ENCODE assay signal across 10 mouse cellular contexts in the genomic region with DNA sequence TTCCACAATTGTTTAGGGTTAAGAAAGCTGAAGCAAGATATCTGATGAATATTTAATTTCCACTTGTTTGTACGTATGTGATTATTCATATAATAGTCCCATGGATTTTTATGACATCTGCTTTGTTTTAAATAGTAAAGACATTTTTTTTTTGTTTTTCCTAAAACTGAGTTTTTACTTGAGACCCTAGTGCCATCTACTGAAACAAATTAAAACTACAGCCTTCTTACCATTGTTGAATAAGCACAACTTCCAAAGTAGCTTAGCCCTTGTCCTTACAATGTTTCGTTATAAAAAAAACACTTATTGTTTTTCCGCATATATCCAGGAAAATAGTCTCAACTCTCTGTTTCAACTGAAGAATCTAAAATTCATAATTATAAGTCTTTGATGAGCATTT.
DNase-seq lines count a peak whose midpoint lies in the region; ATAC-seq lines count a peak whose summit lies in the region.
"Had no signal": no experiment of that assay in that cellular context is flagged by ENCODE, and none has a peak within 500 bp of the region (broad histone marks: within the 10 kb centered on the region; RNA-seq: fewer than 3 reads in every experiment).

No protein-coding gene starts in this region.

- ATAC-seq in hindbrain, embryonic 13.5 days (ENCODE audit: low FRiP score) = no peak
- no peak for ATAC-seq in neural tube, embryonic 11.5 days (ENCODE audit: insufficient read depth, low FRiP score, low TSS enrichment)

- H3K36me3 ChIP-seq in hindbrain, embryonic 10.5 days = no peaks in the 10 kb centered on the region
- H3K36me3 ChIP-seq in hindbrain, embryonic 13.5 days = no peaks in the 10 kb centered on the region
- no peaks in the 10 kb centered on the region for H3K36me3 ChIP-seq in neural tube, embryonic 11.5 days (ENCODE audit: control insufficient read depth, insufficient read depth, low read length)
- H3K36me3 ChIP-seq: heart, embryonic 15.5 days had no signal

- no peaks in the 10 kb centered on the region for H3K27me3 ChIP-seq in hindbrain, embryonic 10.5 days (ENCODE audit: insufficient read depth, poor library complexity, severe bottlenecking)
- H3K27me3 ChIP-seq in hindbrain, embryonic 13.5 days = no peaks in the 10 kb centered on the region
- no peaks in the 10 kb centered on the region for H3K27me3 ChIP-seq in neural tube, embryonic 11.5 days (ENCODE audit: control insufficient read depth, insufficient read depth, low read length)
- H3K27me3 ChIP-seq: heart, embryonic 15.5 days had no signal

- H3K27ac ChIP-seq in hindbrain, embryonic 10.5 days = peak overlapping the region; percentile 66; the same call in 1 of the 2 replicates
- no peak overlapping the region for H3K27ac ChIP-seq in hindbrain, embryonic 13.5 days
- no peak overlapping the region for H3K27ac ChIP-seq in neural tube, embryonic 11.5 days (ENCODE audit: low read depth, low read length)
- H3K27ac ChIP-seq: heart, embryonic 15.5 days had no signal

- H3K4me2 ChIP-seq in hindbrain, embryonic 13.5 days = no peak overlapping the region
- H3K4me2 ChIP-seq in neural tube, embryonic 11.5 days (ENCODE audit: low read depth) = no peak overlapping the region
- H3K4me2 ChIP-seq: heart, embryonic 15.5 days had no signal

- no peak overlapping the region for H3K9ac ChIP-seq in hindbrain, embryonic 13.5 days
- H3K9ac ChIP-seq in neural tube, embryonic 11.5 days (ENCODE audit: low read length) = no peak overlapping the region
- H3K9ac ChIP-seq: heart, embryonic 15.5 days had no signal

- H3K4me1 ChIP-seq in hindbrain, embryonic 10.5 days (replicated peaks) = peaks cover 12% of the 10 kb centered on the region; the same call in 1 of the 2 replicates
- H3K4me1 ChIP-seq in hindbrain, embryonic 13.5 days (replicated peaks) = no peaks in the 10 kb centered on the region
- H3K4me1 ChIP-seq in neural tube, embryonic 11.5 days (ENCODE audit: control insufficient read depth, insufficient read depth, low read length) = no peaks in the 10 kb centered on the region; the same call in 1 of the 2 replicates
- H3K4me1 ChIP-seq: heart, embryonic 15.5 days had no signal

- no peak for DNase-seq in hindbrain, embryonic 10.5 days (ENCODE audit: low spot score)
- peak; percentile 33 for DNase-seq in neural tube, embryonic 11.5 days (ENCODE audit: low spot score)
- DNase-seq in neural tube, embryonic 10.5 days (ENCODE audit: extremely low spot score, low spot score) = no peak
- DNase-seq in embryo, embryonic 11 days = peak; percentile 71
- no peak for DNase-seq in yolk sac, embryonic 10.5 days (ENCODE audit: low spot score)
- DNase-seq in adrenal gland, adult 8-10 months = no peak
- no peak for DNase-seq in cerebellum, adult 11 months

- WGBS in hindbrain, embryonic 10.5 days = 36% methylated on average over 3 of the region's 3 CpGs
- 36% methylated on average over 3 of the region's 3 CpGs for WGBS in hindbrain, embryonic 13.5 days
- 38% methylated on average over 3 of the region's 3 CpGs for WGBS in neural tube, embryonic 11.5 days

- no peak overlapping the region for H3K4me3 ChIP-seq in hindbrain, embryonic 10.5 days
- no peak overlapping the region for H3K4me3 ChIP-seq in hindbrain, embryonic 13.5 days
- no peak overlapping the region for H3K4me3 ChIP-seq in neural tube, embryonic 11.5 days (ENCODE audit: low read depth, low read length)
- H3K4me3 ChIP-seq: heart, embryonic 15.5 days; myocyte had no signal

- H3K9me3 ChIP-seq in hindbrain, embryonic 10.5 days = no peaks in the 10 kb centered on the region
- H3K9me3 ChIP-seq in hindbrain, embryonic 13.5 days = no peaks in the 10 kb centered on the region
- no peaks in the 10 kb centered on the region for H3K9me3 ChIP-seq in neural tube, embryonic 11.5 days (ENCODE audit: control insufficient read depth, low read length)
- H3K9me3 ChIP-seq: heart, embryonic 15.5 days had no signal

Comparison
In these comparisons a context has a peak if more than half of its experiments do, and no peak if none do; other contexts are left out.
1. DNase-seq: peak in neural tube, embryonic 11.5 days (single experiment) and embryo, embryonic 11 days (single experiment); none in hindbrain, embryonic 10.5 days (single experiment), neural tube, embryonic 10.5 days (single experiment), yolk sac, embryonic 10.5 days (single experiment), adrenal gland, adult 8-10 months (single experiment) and cerebellum, adult 11 months (single experiment).